Mouse (Mus musculus): ENCODE results near the gene Echdc1. TPM values are rescaled to one million over a fixed set of nuclear protein-coding genes. Genes with fewer than 3 reads are reported as not detected.
"Not testable (repeated sequence)": the region's sequence is repeated elsewhere in the genome, so short reads cannot be mapped to it uniquely, and the experiment has no call there.

The Echdc1 gene
- polyA plus RNA-seq, 1 experiment from 2014 or later, result 23.5 TPM

DNA sequence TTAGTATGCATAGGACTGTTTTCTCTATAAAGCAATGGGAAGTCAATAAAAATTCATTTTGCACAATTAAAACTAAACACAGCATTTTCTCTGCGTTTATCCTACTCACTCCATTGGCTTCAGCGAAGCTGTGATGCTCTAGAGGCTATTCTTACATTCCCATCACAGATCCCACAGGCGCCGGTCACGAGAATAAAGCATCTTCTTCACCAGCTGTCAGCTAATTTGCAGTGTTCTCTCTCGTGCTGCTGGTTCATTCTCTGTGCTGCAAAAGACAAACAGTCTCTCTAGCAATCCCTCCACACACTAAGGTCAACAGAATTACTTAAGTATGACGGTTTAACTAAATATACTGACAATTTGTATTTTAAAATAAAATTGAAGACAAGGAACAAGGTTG lies 41.2 kb downstream of the Echdc1 start:
- 85% methylated on average over 7 of the region's 7 CpGs for WGBS
- Histone ChIP-seq H3K4me1 (no peaks in the 10 kb centered on the region), H3K27me3 (ENCODE audit: insufficient read depth, poor library complexity, severe bottlenecking) (no peaks in the 10 kb centered on the region), H3K9me3 (no peaks in the 10 kb centered on the region), H3K27ac (no peak overlapping the region), H3K4me3 (no peak overlapping the region), H3K36me3 (0 out of 2 replicates have a peak, but pooled peaks cover 6% of the 10 kb centered on the region)
- DNase-seq (ENCODE audit: low spot score), result no peak

GRCm38 (mm10) chr10:29361095-29361463 lies 48.1 kb downstream of the Echdc1 start:
- 5% methylated on average over 6 of the region's 6 CpGs for WGBS
- peak overlapping the region; percentile 93 for H3K4me3 ChIP-seq
- H3K27ac ChIP-seq, result peak overlapping the region; percentile 99
- peaks cover 4% of the 10 kb centered on the region; the same call in 1 of the 2 replicates for H3K4me1 ChIP-seq
- no peak for DNase-seq (ENCODE audit: low spot score)
- no peaks in the 10 kb centered on the region for H3K27me3 ChIP-seq (ENCODE audit: insufficient read depth, poor library complexity, severe bottlenecking)
- H3K36me3 ChIP-seq, result no peaks in the 10 kb centered on the region
- no peaks in the 10 kb centered on the region for H3K9me3 ChIP-seq

GRCm38 (mm10) chr10:29361464-29362196 lies 48.7 kb downstream of the Echdc1 start:
- Histone ChIP-seq H3K4me1 (peaks cover 4% of the 10 kb centered on the region; the same call in 1 of the 2 replicates), H3K27ac (peak overlapping the region; percentile 99), H3K27me3 (ENCODE audit: insufficient read depth, poor library complexity, severe bottlenecking) (no peaks in the 10 kb centered on the region), H3K9me3 (no peaks in the 10 kb centered on the region), H3K36me3 (no peaks in the 10 kb centered on the region), H3K4me3 (peak overlapping the region; percentile 93)
- DNase-seq (ENCODE audit: low spot score), result peak; percentile 93
- under 1% methylated on average over 99 of the region's 100 CpGs for WGBS

DNA sequence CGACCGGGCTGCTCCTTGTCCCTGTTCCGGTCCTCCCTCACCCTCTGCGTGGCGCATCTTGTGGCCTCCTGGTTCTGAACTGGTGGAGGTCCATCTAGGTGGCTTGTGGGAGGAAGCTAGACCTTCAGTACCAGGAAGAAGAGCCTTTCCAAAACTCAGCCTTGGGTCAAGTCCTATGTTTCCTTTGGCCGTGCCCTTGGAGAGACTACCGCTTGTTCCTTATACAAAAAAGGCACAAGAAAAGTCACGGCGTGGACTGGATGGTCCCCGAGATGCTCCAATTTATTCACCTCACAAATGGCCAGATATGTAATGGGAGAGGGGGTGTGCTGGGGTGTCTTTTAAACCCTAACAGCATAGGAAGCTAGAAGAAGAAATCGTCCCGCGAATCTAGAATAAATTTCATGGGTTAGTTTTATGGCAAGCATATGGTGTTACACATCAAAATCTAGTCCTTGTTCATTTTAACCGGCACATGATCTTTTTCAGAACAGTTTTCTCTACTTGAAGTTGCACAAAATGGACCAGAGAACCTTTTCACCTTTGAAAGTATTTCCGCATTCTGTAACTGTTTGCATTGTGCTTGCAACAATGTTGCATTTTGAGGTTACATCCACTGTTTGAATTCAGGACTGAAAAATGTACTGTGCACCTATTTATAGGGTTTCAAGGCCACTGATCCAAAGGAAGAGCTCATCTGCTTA lies 49.4 kb downstream of the Echdc1 start, which contains the start of gene Rnf146:
Gene Rnf146, minus strand, starts transcription at position 246 of the 704 bp plus-strand sequence.
- Histone ChIP-seq H3K9me3 (no peaks in the 10 kb centered on the region), H3K36me3 (no peaks in the 10 kb centered on the region), H3K27me3 (ENCODE audit: insufficient read depth, poor library complexity, severe bottlenecking) (no peaks in the 10 kb centered on the region), H3K4me1 (peaks cover 4% of the 10 kb centered on the region; the same call in 1 of the 2 replicates), H3K27ac (peak within 1 kb of the TSS; percentile 99), H3K4me3 (peak within 1 kb of the TSS; percentile 93)
- DNase-seq (ENCODE audit: low spot score), result no peak
- WGBS, result 11% methylated on average over 15 of the region's 15 CpGs

DNA sequence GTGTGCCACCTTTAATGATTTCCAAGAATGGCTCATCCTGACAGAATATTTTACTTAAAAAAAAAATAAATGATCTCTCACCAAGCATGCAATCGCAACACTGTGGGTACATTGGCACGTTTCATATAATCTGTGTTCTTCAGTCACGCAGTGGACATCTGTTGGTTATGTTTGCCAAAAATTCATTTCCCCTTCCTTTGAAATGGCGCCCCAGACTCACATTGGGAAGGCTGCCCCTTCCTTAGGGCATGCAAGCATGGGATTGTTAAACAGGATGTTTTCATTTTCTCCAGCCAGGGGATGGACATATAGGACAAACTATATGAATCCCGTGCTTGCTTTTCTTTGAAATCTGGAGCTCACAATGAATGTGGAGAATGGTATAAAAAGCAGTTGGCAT lies 61.1 kb downstream of the Echdc1 start:
- H3K9me3 ChIP-seq, result no peaks in the 10 kb centered on the region
- no peak overlapping the region for H3K4me3 ChIP-seq
- H3K27ac ChIP-seq, result no peak overlapping the region
- WGBS, result 85% methylated on average over 5 of the region's 5 CpGs
- no peak for DNase-seq (ENCODE audit: low spot score)
- H3K27me3 ChIP-seq (ENCODE audit: insufficient read depth, poor library complexity, severe bottlenecking), result no peaks in the 10 kb centered on the region
- H3K36me3 ChIP-seq, result no peaks in the 10 kb centered on the region
- H3K4me1 ChIP-seq, result no peaks in the 10 kb centered on the region

GRCm38 (mm10) chr10:29381558-29381957 lies 68.6 kb downstream of the Echdc1 start:
- Histone ChIP-seq H3K9me3 (no peaks in the 10 kb centered on the region), H3K36me3 (no peaks in the 10 kb centered on the region), H3K4me3 (no peak overlapping the region), H3K27me3 (ENCODE audit: insufficient read depth, poor library complexity, severe bottlenecking) (no peaks in the 10 kb centered on the region), H3K27ac (no peak overlapping the region), H3K4me1 (no peaks in the 10 kb centered on the region)
- 75% methylated on average over 2 of the region's 2 CpGs for WGBS
- no peak for DNase-seq (ENCODE audit: low spot score)

GRCm38 (mm10) chr10:29394890-29395289 lies 81.9 kb downstream of the Echdc1 start:
- not testable (repeated sequence) for H3K27me3 ChIP-seq (ENCODE audit: insufficient read depth, poor library complexity, severe bottlenecking); H3K36me3 ChIP-seq; DNase-seq (ENCODE audit: low spot score); H3K4me3 ChIP-seq; H3K27ac ChIP-seq; H3K4me1 ChIP-seq; H3K9me3 ChIP-seq
- WGBS, result 69% methylated on average over 2 of the region's 2 CpGs

Other genes starting within 250 kb of the Echdc1 start
- 0.36 and 0.82 TPM in 2 replicates for gene Soga3, start 169.3 kb upstream of the Echdc1 start, polyA plus RNA-seq (2016; fragmentation: Nextera tagmentation; extraction: Ambion mirVana)
- gene Gm49353, start 114.2 kb upstream of the Echdc1 start, polyA plus RNA-seq (2016; fragmentation: Nextera tagmentation; extraction: Ambion mirVana), result not detected in 2 replicates
- gene 9330159F19Rik, start 101.6 kb upstream of the Echdc1 start, polyA plus RNA-seq (2016; fragmentation: Nextera tagmentation; extraction: Ambion mirVana), result 0.30 and 0.34 TPM in 2 replicates
- gene Rnf146, start 49.3 kb downstream of the Echdc1 start, polyA plus RNA-seq (2016; fragmentation: Nextera tagmentation; extraction: Ambion mirVana), result 31.6 and 36.6 TPM in 2 replicates
- gene Rspo3, start 222.7 kb downstream of the Echdc1 start, polyA plus RNA-seq (2016; fragmentation: Nextera tagmentation; extraction: Ambion mirVana), result 16.3 and 18.9 TPM in 2 replicates

Data from heart, embryonic 10.5 days (tissue).